Mouse (Mus musculus) MEL (cell line): Measurements from ENCODE around the gene Gpsm2. TPM values are rescaled to one million over a fixed set of nuclear protein-coding genes. Genes with fewer than 3 reads are reported as not detected.

Experiments used
- DNase-seq: peaks from one replicate; pipeline ENCODE4 v3.0.0; 2011; ENCODE audit warnings: low read depth, low spot score
- H3K27ac ChIP-seq: 2 replicates; pipeline ENCODE4 v1.5.1; 2012; ENCODE audit warnings: low read depth, mild to moderate bottlenecking, control low read depth, low read length, moderate library complexity; ENCODE audit not compliant: control insufficient read depth
- H3K27me3 ChIP-seq, 2 experiments: fragments of 150-350 bp in 1 of 2; sonication (generic) in 1 of 2; 2 replicates each; pipeline ENCODE4 v1.6.1; 2012; ENCODE audit warnings: low read length in 2 of 2, mild to moderate bottlenecking in 2 of 2, improper control_type of control experiment in 1 of 2, moderate library complexity in 1 of 2; ENCODE audit not compliant: insufficient read depth in 2 of 2, control insufficient read depth in 1 of 2
- H3K36me3 ChIP-seq, 2 experiments: 2 replicates each; pipeline ENCODE4 v1.6.1; 2012 to 2014; ENCODE audit warnings: low read length in 2 of 2, improper control_type of control experiment in 1 of 2, inconsistent platforms in 1 of 2, mild to moderate bottlenecking in 1 of 2; ENCODE audit not compliant: insufficient read depth in 2 of 2, control insufficient read depth in 1 of 2
- H3K4me1 ChIP-seq, 2 experiments: fragments of 150-350 bp in 1 of 2; sonication (generic) in 1 of 2; 2 replicates each; pipeline ENCODE4 v1.6.1; 2012; ENCODE audit warnings: low read length in 2 of 2, improper control_type of control experiment in 1 of 2, mild to moderate bottlenecking in 1 of 2; ENCODE audit not compliant: insufficient read depth in 2 of 2, control insufficient read depth in 1 of 2
- H3K4me3 ChIP-seq, 2 experiments: fragments of 150-350 bp in 1 of 2; sonication (generic) in 1 of 2; 2 replicates each; pipeline ENCODE4 v1.5.1; 2012; ENCODE audit warnings: low read depth in 2 of 2, low read length in 2 of 2, mild to moderate bottlenecking in 2 of 2, moderate library complexity in 2 of 2, control low read depth in 1 of 2, improper control_type of control experiment in 1 of 2; ENCODE audit not compliant: control insufficient read depth in 1 of 2, insufficient read depth in 1 of 2
- H3K79me2 ChIP-seq: 2 replicates; pipeline ENCODE4 v1.6.1; 2012; ENCODE audit warnings: mild to moderate bottlenecking, low read length, moderate library complexity; ENCODE audit not compliant: control insufficient read depth, poor library complexity, insufficient read depth
- H3K9ac ChIP-seq: 2 replicates; pipeline ENCODE4 v1.6.1; 2012; ENCODE audit warnings: low read depth, mild to moderate bottlenecking, control low read depth, low read length, moderate library complexity; ENCODE audit not compliant: control insufficient read depth, poor library complexity, severe bottlenecking
- H3K9me3 ChIP-seq: fragments of 150-350 bp; sonication (generic); replicated peaks from 2 replicates; pipeline ENCODE4 v1.6.1; 2012; ENCODE audit warnings: mild to moderate bottlenecking, low read length, improper control_type of control experiment, moderate library complexity; ENCODE audit not compliant: insufficient read depth
- CHD1 ChIP-seq: IDR thresholded peaks from 2 replicates; pipeline ENCODE4 v1.6.1; 2012; ENCODE audit warnings: low read depth, mild to moderate bottlenecking, inconsistent platforms, low read length, improper control_type of control experiment
- CHD2 ChIP-seq: IDR thresholded peaks from 2 replicates; pipeline ENCODE4 v1.6.1; 2011; ENCODE audit warnings: low read length, improper control_type of control experiment
- ELF1 ChIP-seq: IDR thresholded peaks from 2 replicates; pipeline ENCODE4 v1.6.1; 2014; ENCODE audit warnings: low read depth, mild to moderate bottlenecking, inconsistent platforms, low read length, improper control_type of control experiment, moderate library complexity
- EP300 ChIP-seq, 2 experiments: IDR thresholded peaks; 2 replicates each; pipeline ENCODE4 v1.6.1; 2011; ENCODE audit warnings: improper control_type of control experiment in 2 of 2, low read length in 2 of 2, low read depth in 1 of 2, mild to moderate bottlenecking in 1 of 2
- ETS1 ChIP-seq: IDR thresholded peaks from 2 replicates; pipeline ENCODE4 v1.6.1; 2012; ENCODE audit warnings: low read depth, mild to moderate bottlenecking, inconsistent platforms, low read length, improper control_type of control experiment, moderate library complexity
- GABPA ChIP-seq: IDR thresholded peaks from 2 replicates; pipeline ENCODE4 v1.6.1; 2012; ENCODE audit warnings: low read depth, mild to moderate bottlenecking, inconsistent platforms, low read length, improper control_type of control experiment, moderate library complexity
- GATA1 ChIP-seq: IDR thresholded peaks from 2 replicates; pipeline ENCODE4 v1.6.1; 2011; ENCODE audit warnings: low read depth, low read length, improper control_type of control experiment
- HCFC1 ChIP-seq: IDR thresholded peaks from 2 replicates; pipeline ENCODE4 v1.6.1; 2012; ENCODE audit warnings: low read depth, mild to moderate bottlenecking, inconsistent platforms, low read length, improper control_type of control experiment, moderate library complexity
- JUND ChIP-seq: IDR thresholded peaks from 2 replicates; pipeline ENCODE4 v1.6.1; 2011; ENCODE audit warnings: low read depth, mild to moderate bottlenecking, improper control_type of control experiment, low read length
- KAT2A ChIP-seq: conservative IDR thresholded peaks from 2 replicates; pipeline ENCODE4 v1.6.1; 2012; ENCODE audit warnings: low read depth, low read length, improper control_type of control experiment, inconsistent platforms
- MAFK ChIP-seq: IDR thresholded peaks from 2 replicates; pipeline ENCODE4 v1.6.1; 2011; ENCODE audit warnings: low read depth, mild to moderate bottlenecking, low read length, improper control_type of control experiment, borderline replicate concordance
- MAX ChIP-seq: IDR thresholded peaks from 2 replicates; pipeline ENCODE4 v1.6.1; 2011; ENCODE audit warnings: low read length, improper control_type of control experiment
- MXI1 ChIP-seq: IDR thresholded peaks from 2 replicates; pipeline ENCODE4 v1.6.1; 2011; ENCODE audit warnings: mild to moderate bottlenecking, low read depth, low read length, improper control_type of control experiment
- MYB ChIP-seq: IDR thresholded peaks from 2 replicates; pipeline ENCODE4 v1.6.1; 2011; ENCODE audit warnings: mild to moderate bottlenecking, low read depth, low read length, improper control_type of control experiment
- MYC ChIP-seq: IDR thresholded peaks from 2 replicates; pipeline ENCODE4 v1.6.1; 2011; ENCODE audit warnings: low read depth, mild to moderate bottlenecking, low read length, improper control_type of control experiment, moderate library complexity
- NRF1 ChIP-seq: IDR thresholded peaks from 2 replicates; pipeline ENCODE4 v1.6.1; 2014; ENCODE audit warnings: low read depth, mild to moderate bottlenecking, inconsistent platforms, low read length, improper control_type of control experiment, moderate library complexity; ENCODE audit not compliant: poor library complexity, insufficient read depth, severe bottlenecking
- POLR2AphosphoS2 ChIP-seq: IDR thresholded peaks from 2 replicates; pipeline ENCODE4 v1.6.1; 2011; ENCODE audit warnings: low read length, improper control_type of control experiment
- POLR2AphosphoS5 ChIP-seq: IDR thresholded peaks from 2 replicates; pipeline ENCODE4 v1.6.1; 2012; ENCODE audit warnings: low read depth, borderline replicate concordance, mild to moderate bottlenecking, inconsistent platforms, low read length, moderate library complexity, mixed read lengths
- RAD21 ChIP-seq: IDR thresholded peaks from 2 replicates; pipeline ENCODE4 v1.6.1; 2011; ENCODE audit warnings: mild to moderate bottlenecking, low read depth, low read length, improper control_type of control experiment
- RCOR1 ChIP-seq: IDR thresholded peaks from 2 replicates; pipeline ENCODE4 v1.6.1; 2012; ENCODE audit warnings: low read depth, mild to moderate bottlenecking, inconsistent platforms, low read length, improper control_type of control experiment
- SMC3 ChIP-seq: IDR thresholded peaks from 2 replicates; pipeline ENCODE4 v1.6.1; 2011; ENCODE audit warnings: low read depth, low read length, improper control_type of control experiment
- TAL1 ChIP-seq: IDR thresholded peaks from 2 replicates; pipeline ENCODE4 v1.6.1; 2012; ENCODE audit warnings: mild to moderate bottlenecking, inconsistent platforms, low read length, moderate library complexity, mixed read lengths
- TCF12 ChIP-seq: IDR thresholded peaks from 2 replicates; pipeline ENCODE4 v1.6.1; 2014; ENCODE audit warnings: low read depth, mild to moderate bottlenecking, inconsistent platforms, low read length, improper control_type of control experiment, moderate library complexity
- UBTF ChIP-seq: IDR thresholded peaks from 2 replicates; pipeline ENCODE4 v1.6.1; 2012; ENCODE audit warnings: low read depth, mild to moderate bottlenecking, inconsistent platforms, low read length, improper control_type of control experiment, moderate library complexity, borderline replicate concordance; ENCODE audit not compliant: insufficient read depth
- USF2 ChIP-seq, 2 experiments: IDR thresholded peaks; 2 replicates each; pipeline ENCODE4 v1.6.1; 2011 to 2012; ENCODE audit warnings: improper control_type of control experiment in 2 of 2, low read length in 2 of 2, borderline replicate concordance in 1 of 2, inconsistent platforms in 1 of 2, low read depth in 1 of 2, mild to moderate bottlenecking in 1 of 2; ENCODE audit not compliant: insufficient read depth in 1 of 2
- ZKSCAN1 ChIP-seq: IDR thresholded peaks from 2 replicates; pipeline ENCODE4 v1.6.1; 2012; ENCODE audit warnings: low read depth, mild to moderate bottlenecking, inconsistent platforms, low read length, improper control_type of control experiment, moderate library complexity
- ZMIZ1 ChIP-seq: IDR thresholded peaks from 2 replicates; pipeline ENCODE4 v1.6.1; 2012; ENCODE audit warnings: low read depth, mild to moderate bottlenecking, inconsistent platforms, low read length, improper control_type of control experiment, moderate library complexity
- ZNF384 ChIP-seq: IDR thresholded peaks from 2 replicates; pipeline ENCODE4 v1.6.1; 2012; ENCODE audit warnings: low read depth, mild to moderate bottlenecking, inconsistent platforms, low read length, improper control_type of control experiment
- polyA plus RNA-seq, 2 experiments: library from polyadenylated mRNA; stranded (reverse) in 1 of 2; unstranded in 1 of 2; fragments of >175 nt in 1 of 2; fragments of >200 nt in 1 of 2; gene quantifications; 2 replicates each; pipeline versions ENCODE4 v1.2.1 to v1.2.4; 2012; ENCODE audit warnings: low replicate concordance in 2 of 2, low read depth in 1 of 2; ENCODE audit not compliant: insufficient read length in 2 of 2, insufficient read depth in 1 of 2, missing spikeins in 1 of 2
- total RNA-seq: library from RNA; depleted of rRNA; stranded (reverse); fragments of 300-350 nt; gene quantifications from 2 replicates; pipeline ENCODE4 v1.2.3, GENCODE M21; 2012

Gene Gpsm2
- total and polyA plus RNA-seq, 3 experiments: 17.6 to 27.5 TPM; not detected in 1

DNA sequence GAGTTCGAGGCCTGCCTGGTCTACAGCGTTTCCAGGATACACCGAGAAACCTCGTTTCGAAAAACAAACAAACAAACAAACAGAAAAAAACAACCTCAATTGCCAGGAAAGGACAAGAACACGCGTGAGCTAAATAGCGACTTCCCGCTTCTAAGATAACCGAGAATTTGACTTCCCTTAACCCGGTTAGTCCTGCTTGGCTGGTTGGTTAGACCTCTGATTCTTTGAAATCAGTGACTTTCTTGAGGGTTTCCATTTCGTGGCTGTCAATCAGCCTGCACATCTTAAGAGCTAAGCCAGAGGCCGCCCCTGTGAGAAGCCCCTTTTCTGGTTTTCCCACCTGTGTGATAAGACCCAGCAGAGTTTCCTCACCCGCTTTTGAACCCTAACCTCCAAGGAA lies 67.5 kb downstream of the Gpsm2 start:
- Histone ChIP-seq H3K9me3 (no peaks in the 10 kb centered on the region), H3K4me3 (peak overlapping the region; percentile 69 to 99), H3K79me2 (peaks cover 9% of the 10 kb centered on the region), H3K36me3 (peaks cover 0 to 3% of the 10 kb centered on the region in 2 experiments; a peak in 1 of 4 replicates), H3K4me1 (peaks cover 0 to 2% of the 10 kb centered on the region in 2 experiments; a peak in 2 of 4 replicates), H3K27me3 (no peaks in the 10 kb centered on the region), H3K27ac (peak overlapping the region; percentile 86), H3K9ac (peak overlapping the region; percentile 99)
- peak; percentile 73 for DNase-seq
- no peak for TF ChIP-seq SMC3
- TF ChIP-seq JUND: no peak
- no peak for TF ChIP-seq TAL1
- TF ChIP-seq GABPA: no peak
- TF ChIP-seq MXI1: no peak
- no peak for TF ChIP-seq ELF1
- no peak for TF ChIP-seq EP300 (IDR thresholded peaks at IDR 0.05; ENCODE audit: low read depth in 1 of 2, low read length in 2 of 2)
- TF ChIP-seq CHD1: no peak
- peak; percentile 41; the same call in 1 of the 2 replicates for TF ChIP-seq MAX
- TF ChIP-seq MYB: no peak
- TF ChIP-seq POLR2AphosphoS2: no peak
- TF ChIP-seq RCOR1: 0 out of 2 replicates have a peak, but pooled peaks have one; percentile 8

DNA sequence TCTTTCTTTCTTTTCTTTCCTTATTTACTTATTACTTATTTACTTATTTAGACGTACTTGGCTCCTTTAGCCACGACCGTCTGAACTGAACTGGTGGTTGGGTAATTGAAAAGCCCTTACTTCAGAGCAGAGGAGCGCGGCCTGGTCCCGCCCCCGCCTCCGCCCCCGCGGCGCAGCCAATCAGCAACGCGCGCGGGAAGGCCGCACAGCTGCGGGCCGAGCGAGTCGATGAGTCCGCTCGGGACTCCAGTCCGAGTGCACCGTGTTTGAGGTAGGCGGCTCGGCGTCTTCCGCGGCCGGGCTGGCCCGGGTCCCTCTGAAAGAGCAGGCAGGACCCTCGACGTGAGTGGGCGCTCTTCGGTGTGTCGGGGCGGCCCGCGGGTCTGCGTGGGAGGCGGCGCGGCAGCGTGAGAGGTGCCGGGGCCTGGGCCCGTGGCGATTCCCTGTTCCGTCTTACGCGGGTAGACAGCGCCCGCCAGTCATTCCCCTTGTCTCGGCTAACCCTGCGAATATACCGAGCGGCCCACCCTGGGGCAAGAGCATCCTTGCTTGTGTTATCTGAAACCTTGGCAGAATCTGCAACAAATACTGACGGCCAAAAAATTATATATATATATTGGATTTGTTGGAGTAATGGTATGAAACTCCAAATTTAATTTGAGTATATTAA lies 68.3 kb downstream of the Gpsm2 start, which contains the start of gene Clcc1:
Gene Clcc1, plus strand, starts transcription at position 204 of the 670 bp plus-strand sequence.
- DNase-seq: peak; percentile 97
- Histone ChIP-seq H3K4me3 (peak within 1 kb of the TSS; percentile 69 to 99), H3K79me2 (peaks cover 9% of the 10 kb centered on the region), H3K9ac (peak within 1 kb of the TSS; percentile 99), H3K27me3 (no peaks in the 10 kb centered on the region), H3K36me3 (peaks cover 0 to 3% of the 10 kb centered on the region in 2 experiments; a peak in 1 of 4 replicates), H3K4me1 (peaks cover 0 to 2% of the 10 kb centered on the region in 2 experiments; a peak in 2 of 4 replicates), H3K9me3 (no peaks in the 10 kb centered on the region), H3K27ac (peak within 1 kb of the TSS; percentile 86)
- TF ChIP-seq MYC (no peak), HCFC1 (peak; percentile 88), ZKSCAN1 (no peak), ELF1 (peak; percentile 52; the same call in 1 of the 2 replicates), UBTF (peak; percentile 56; the same call in 1 of the 2 replicates), ZMIZ1 (peak; percentile 94), RCOR1 (no peak), GATA1 (no peak), MAFK (no peak), GABPA (no peak), CHD2 (no peak), ZNF384 (no peak), POLR2AphosphoS2 (peak; percentile 91), EP300 (IDR thresholded peaks at IDR 0.05; ENCODE audit: low read depth in 1 of 2, low read length in 2 of 2) (no peak), TCF12 (peak; percentile 75), NRF1 (no peak), ETS1 (no peak), RAD21 (no peak), POLR2AphosphoS5 (no peak), USF2 (IDR thresholded peaks at IDR 0.05; ENCODE audit: borderline replicate concordance in 1 of 2, insufficient read depth in 1 of 2, low read depth in 1 of 2, low read length in 2 of 2) (no peak), KAT2A (no peak; the same call in 1 of the 2 replicates), MYB (no peak)
